Mouse (Mus musculus) embryonic facial prominence, embryonic 14.5 days (tissue): ENCODE measurements around the gene Camta1. TPM values are rescaled to one million over a fixed set of nuclear protein-coding genes. Genes with fewer than 3 reads are reported as not detected.

Experiments
- ATAC-seq: fragments of 200-750 bp; cut with Nextera tagmentation; 2 replicates; pipeline ENCODE4 v1.8.0; 2017; ENCODE audit warnings: low read depth, moderate number of reproducible peaks, moderate TSS enrichment
- DNase-seq: peaks from one replicate; pipeline ENCODE4 v3.0.0-alpha.2; 2015; ENCODE audit warnings: low spot score
- H3K27ac ChIP-seq: fragments of 300-500 bp; sonication (generic); replicated peaks from 2 replicates; pipeline ENCODE4 v1.5.1; 2014; ENCODE audit warnings: low read depth, mild to moderate bottlenecking, low read length, moderate library complexity
- H3K27me3 ChIP-seq: fragments of 300-500 bp; sonication (generic); replicated peaks from 2 replicates; pipeline ENCODE4 v1.6.1; 2014; ENCODE audit warnings: low read length; ENCODE audit not compliant: control insufficient read depth, insufficient read depth
- H3K36me3 ChIP-seq: fragments of 300-500 bp; sonication (generic); 2 replicates; pipeline ENCODE4 v1.6.1; 2014; ENCODE audit warnings: low read length, mixed read lengths; ENCODE audit not compliant: control insufficient read depth, insufficient read depth
- H3K4me1 ChIP-seq: fragments of 300-500 bp; sonication (generic); 2 replicates; pipeline ENCODE4 v1.6.1; 2014; ENCODE audit warnings: antibody characterized with exemption, low read length; ENCODE audit not compliant: control insufficient read depth, insufficient read depth
- H3K4me2 ChIP-seq: fragments of 300-500 bp; sonication (generic); 2 replicates; pipeline ENCODE4 v1.6.1; 2014; ENCODE audit warnings: low read depth, mild to moderate bottlenecking, low read length, moderate library complexity, mixed read lengths
- H3K4me3 ChIP-seq: fragments of 300-500 bp; sonication (generic); 2 replicates; pipeline ENCODE4 v1.5.1; 2014; ENCODE audit warnings: low read depth, mild to moderate bottlenecking, low read length
- H3K9ac ChIP-seq: fragments of 300-500 bp; sonication (generic); 2 replicates; pipeline ENCODE4 v1.6.1; 2014; ENCODE audit warnings: low read depth, mild to moderate bottlenecking, low read length, moderate library complexity, mixed read lengths
- H3K9me3 ChIP-seq: fragments of 300-500 bp; sonication (generic); 2 replicates; pipeline ENCODE4 v1.6.1; 2016; ENCODE audit warnings: low read length; ENCODE audit not compliant: control insufficient read depth
- WGBS: fragments of 180-500 bp; shearing (Covaris S2); extraction: QIAGEN DNeasy Blood & Tissue Kit; methylation state at CpG from one replicate; pipeline ENCODE4 v1.1.7; 2014; 5-methylcytosine and 5-hydroxymethylcytosine counted together
- polyA plus RNA-seq: library from polyadenylated mRNA; unstranded; fragments of >200 nt; fragmentation: Nextera tagmentation; extraction: Ambion mirVana; gene quantifications from 2 replicates; pipeline ENCODE4 v1.2.1, GENCODE M21; 2014

Gene Camta1
- polyA plus RNA-seq, 1 experiment from 2014 or later, result 77.3 TPM

GRCm38 (mm10) chr4:151713714-151714113, 148.0 kb downstream of the Camta1 start:
- H3K4me3 ChIP-seq, result no peak overlapping the region
- no peak overlapping the region for H3K4me2 ChIP-seq
- peaks cover 10% of the 10 kb centered on the region; the same call in 1 of the 2 replicates for H3K4me1 ChIP-seq
- ATAC-seq (no peak), DNase-seq (no peak)
- WGBS, result 87% methylated on average over 6 of the region's 6 CpGs
- H3K27ac ChIP-seq, result no peak overlapping the region
- H3K9ac ChIP-seq, result no peak overlapping the region
- no peaks in the 10 kb centered on the region for H3K9me3 ChIP-seq
- no peaks in the 10 kb centered on the region for H3K36me3 ChIP-seq
- H3K27me3 ChIP-seq, result no peaks in the 10 kb centered on the region

GRCm38 (mm10) chr4:151711406-151711805, 150.3 kb downstream of the Camta1 start:
- Histone ChIP-seq H3K4me1 (peaks cover 7% of the 10 kb centered on the region; the same call in 1 of the 2 replicates), H3K27ac (no peak overlapping the region), H3K9me3 (no peaks in the 10 kb centered on the region), H3K27me3 (no peaks in the 10 kb centered on the region), H3K36me3 (no peaks in the 10 kb centered on the region), H3K4me2 (no peak overlapping the region), H3K9ac (no peak overlapping the region), H3K4me3 (no peak overlapping the region)
- 81% methylated on average over 2 of the region's 2 CpGs for WGBS
- DNase-seq, result no peak
- no peak for ATAC-seq

DNA sequence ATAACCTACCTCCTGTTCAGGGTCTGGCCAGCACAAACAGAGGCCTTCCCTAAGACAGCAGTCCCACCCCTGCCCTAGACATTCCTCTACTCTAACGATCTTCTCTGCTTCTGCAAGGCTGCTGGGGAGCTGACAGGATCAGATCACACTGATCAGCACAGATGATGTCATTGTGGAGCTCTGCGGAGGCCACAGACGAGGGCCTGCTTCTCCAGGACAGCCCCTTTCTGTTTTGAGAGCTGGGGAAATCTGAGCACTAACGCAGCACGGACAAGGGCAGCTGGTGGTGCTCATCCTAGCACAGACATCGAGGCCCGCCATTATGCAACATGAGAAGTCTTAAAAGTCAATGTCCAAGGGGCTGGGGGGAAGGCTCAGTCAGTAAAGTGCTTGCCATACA, 151.2 kb downstream of the Camta1 start:
- Histone ChIP-seq H3K36me3 (no peaks in the 10 kb centered on the region), H3K4me2 (no peak overlapping the region), H3K9me3 (no peaks in the 10 kb centered on the region), H3K9ac (no peak overlapping the region), H3K4me3 (no peak overlapping the region), H3K4me1 (peaks cover 7% of the 10 kb centered on the region; the same call in 1 of the 2 replicates), H3K27ac (peak overlapping the region; percentile 39), H3K27me3 (no peaks in the 10 kb centered on the region)
- DNase-seq, result peak; percentile 69
- peak; percentile 81; the same call in 1 of the 2 replicates for ATAC-seq
- WGBS, result 9% methylated on average over 7 of the region's 7 CpGs

GRCm38 (mm10) chr4:151709269-151709668, 152.4 kb downstream of the Camta1 start:
- DNase-seq (no peak), ATAC-seq (no peak)
- 77% methylated on average over 8 of the region's 8 CpGs for WGBS
- H3K27ac ChIP-seq, result no peak overlapping the region
- H3K9me3 ChIP-seq, result no peaks in the 10 kb centered on the region
- H3K4me1 ChIP-seq, result peaks cover 7% of the 10 kb centered on the region; the same call in 1 of the 2 replicates
- H3K9ac ChIP-seq, result no peak overlapping the region
- H3K4me2 ChIP-seq, result no peak overlapping the region
- no peaks in the 10 kb centered on the region for H3K36me3 ChIP-seq
- H3K4me3 ChIP-seq, result no peak overlapping the region
- H3K27me3 ChIP-seq, result no peaks in the 10 kb centered on the region

DNA sequence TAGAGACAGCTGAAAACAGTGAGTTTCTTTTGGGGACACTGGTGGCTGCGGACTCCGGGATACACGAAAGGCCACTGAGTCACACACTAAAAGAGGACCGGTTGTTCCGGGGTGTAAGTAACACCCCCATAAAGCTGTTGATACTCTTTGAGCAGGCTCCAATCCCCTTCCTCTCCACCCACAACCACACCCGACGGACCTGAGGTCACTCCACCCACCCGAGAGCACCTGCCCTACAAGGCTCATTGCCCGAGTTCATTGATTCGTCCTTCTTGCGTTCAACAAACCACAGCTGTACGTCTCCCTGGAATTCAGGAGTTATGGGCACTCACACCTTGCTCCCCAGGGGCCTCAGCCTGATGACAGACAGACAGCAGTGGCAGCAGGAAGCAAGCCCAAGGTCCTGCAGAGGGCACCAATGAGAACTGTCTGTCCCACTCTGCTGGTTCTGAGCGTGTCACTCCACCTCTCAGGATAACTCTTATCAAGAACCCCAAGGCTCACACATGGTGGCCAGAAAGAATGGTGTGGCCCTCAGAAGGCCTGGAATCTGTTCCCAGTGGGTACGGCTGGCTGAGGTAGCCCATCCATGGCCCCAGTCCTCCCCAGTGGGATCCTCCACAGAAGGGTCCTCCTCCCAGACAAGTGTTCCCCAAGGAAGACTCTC, 158.5 kb downstream of the Camta1 start:
- H3K9me3 ChIP-seq, result no peaks in the 10 kb centered on the region
- WGBS, result 88% methylated on average over 14 of the region's 14 CpGs
- ATAC-seq (no peak), DNase-seq (no peak)
- no peaks in the 10 kb centered on the region for H3K27me3 ChIP-seq
- no peak overlapping the region for H3K27ac ChIP-seq
- H3K4me3 ChIP-seq, result no peak overlapping the region
- H3K4me2 ChIP-seq, result no peak overlapping the region
- H3K9ac ChIP-seq, result no peak overlapping the region
- no peaks in the 10 kb centered on the region for H3K36me3 ChIP-seq
- H3K4me1 ChIP-seq, result no peaks in the 10 kb centered on the region

DNA sequence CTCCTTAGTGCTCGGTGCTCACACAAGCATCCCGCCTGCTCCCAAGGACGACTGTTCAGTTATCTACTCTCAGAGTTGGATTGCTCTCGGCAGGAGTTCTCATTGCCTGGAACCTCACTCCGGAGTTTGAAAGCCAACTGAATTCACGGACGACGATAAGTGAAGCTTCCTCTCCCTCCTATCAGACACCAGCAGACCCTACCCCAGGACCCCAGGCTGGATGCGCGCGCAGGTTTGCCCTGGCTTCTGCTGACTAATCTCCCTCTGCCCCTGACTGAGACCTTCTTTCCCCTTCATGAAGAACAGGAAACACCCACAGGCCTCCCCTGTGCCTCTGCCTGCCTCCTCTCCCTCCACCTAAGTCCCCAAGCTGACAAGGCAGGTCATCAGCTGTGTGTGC, 159.2 kb downstream of the Camta1 start:
- WGBS, result 85% methylated on average over 11 of the region's 11 CpGs
- DNase-seq (no peak), ATAC-seq (no peak)

DNA sequence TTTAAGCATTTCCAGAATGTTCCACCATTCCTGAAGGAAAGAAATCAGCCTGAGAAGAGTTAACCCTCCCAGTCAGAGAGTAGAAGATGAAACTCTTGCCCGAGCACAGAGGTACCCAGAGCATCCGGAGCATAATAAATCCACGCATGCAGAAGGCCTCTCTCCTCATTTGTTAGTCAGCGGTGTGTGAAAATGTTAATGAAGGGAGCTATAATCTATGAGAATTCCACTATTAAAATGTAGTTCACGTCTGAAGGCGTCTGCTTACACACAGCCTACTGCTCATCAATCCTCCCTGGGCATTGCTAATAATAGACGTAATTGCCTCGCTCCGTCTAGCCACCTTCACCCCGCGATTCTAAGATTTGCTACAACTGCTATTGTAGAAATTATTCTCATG, 165.7 kb downstream of the Camta1 start:
- DNase-seq (no peak), ATAC-seq (no peak)
- WGBS, result 80% methylated on average over 11 of the region's 11 CpGs
- no peak overlapping the region for H3K4me2 ChIP-seq
- no peak overlapping the region for H3K4me3 ChIP-seq
- no peaks in the 10 kb centered on the region for H3K9me3 ChIP-seq
- H3K36me3 ChIP-seq, result no peaks in the 10 kb centered on the region
- no peaks in the 10 kb centered on the region for H3K27me3 ChIP-seq
- no peak overlapping the region for H3K9ac ChIP-seq
- H3K4me1 ChIP-seq, result no peaks in the 10 kb centered on the region
- no peak overlapping the region for H3K27ac ChIP-seq

More for the DNA sequence above, 159.2 kb downstream of the Camta1 start:
- no peak overlapping the region for H3K4me2 ChIP-seq
- no peaks in the 10 kb centered on the region for H3K4me1 ChIP-seq
- H3K27ac ChIP-seq, result no peak overlapping the region
- no peak overlapping the region for H3K4me3 ChIP-seq
- no peaks in the 10 kb centered on the region for H3K9me3 ChIP-seq
- H3K9ac ChIP-seq, result no peak overlapping the region
- no peaks in the 10 kb centered on the region for H3K27me3 ChIP-seq
- no peaks in the 10 kb centered on the region for H3K36me3 ChIP-seq

DNA sequence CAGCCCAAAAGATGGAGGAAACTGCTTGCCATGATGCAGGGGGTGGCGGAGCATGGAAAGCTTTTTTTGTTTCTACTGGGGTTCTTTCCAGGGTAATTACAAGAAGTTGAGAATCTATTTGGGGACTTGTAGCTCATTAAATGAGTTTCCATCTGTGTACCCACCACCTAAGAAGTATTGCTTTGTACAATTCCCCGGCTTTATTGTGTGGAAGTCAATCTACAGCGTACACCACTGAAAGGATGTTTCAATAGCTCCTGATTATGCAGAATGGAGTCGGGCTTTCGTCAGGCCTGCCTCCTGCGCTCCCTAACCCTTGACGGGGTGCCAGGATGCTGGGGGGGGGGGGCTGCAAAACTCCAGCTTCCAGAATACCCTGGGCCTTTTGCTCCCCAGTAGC, 167.1 kb downstream of the Camta1 start:
- H3K9ac ChIP-seq, result no peak overlapping the region

GRCm38 (mm10) chr4:151694047-151694446, 167.6 kb downstream of the Camta1 start:
- no peak overlapping the region for H3K4me2 ChIP-seq
- no peak for ATAC-seq
- H3K4me3 ChIP-seq, result no peak overlapping the region
- H3K27ac ChIP-seq, result no peak overlapping the region
- no peaks in the 10 kb centered on the region for H3K36me3 ChIP-seq
- 92% methylated on average over 3 of the region's 3 CpGs for WGBS
- no peak overlapping the region for H3K9ac ChIP-seq
- no peaks in the 10 kb centered on the region for H3K27me3 ChIP-seq
- H3K9me3 ChIP-seq, result no peaks in the 10 kb centered on the region
- no peak for DNase-seq
- H3K4me1 ChIP-seq, result no peaks in the 10 kb centered on the region

More for the DNA sequence above, 167.1 kb downstream of the Camta1 start:
- H3K9me3 ChIP-seq, result no peaks in the 10 kb centered on the region
- H3K4me2 ChIP-seq, result no peak overlapping the region
- H3K36me3 ChIP-seq, result no peaks in the 10 kb centered on the region
- DNase-seq (no peak), ATAC-seq (no peak)
- H3K4me1 ChIP-seq, result no peaks in the 10 kb centered on the region
- H3K4me3 ChIP-seq, result no peak overlapping the region
- 96% methylated on average over 7 of the region's 7 CpGs for WGBS
- H3K27ac ChIP-seq, result no peak overlapping the region
- H3K27me3 ChIP-seq, result no peaks in the 10 kb centered on the region
